Mouse (Mus musculus) MEL (cell line): ENCODE measurements around the gene Cfi. TPM values are rescaled to one million over a fixed set of nuclear protein-coding genes. Genes with fewer than 3 reads are reported as not detected.
A peak's percentile ranks its signal among the peaks of the same experiment; 100 is the strongest.

Experiments used
- DNase-seq: peaks from one replicate; pipeline ENCODE4 v3.0.0; 2011; ENCODE audit warnings: low read depth, low spot score
- H3K27ac ChIP-seq: 2 replicates; pipeline ENCODE4 v1.5.1; 2012; ENCODE audit warnings: low read depth, mild to moderate bottlenecking, control low read depth, low read length, moderate library complexity; ENCODE audit not compliant: control insufficient read depth
- H3K27me3 ChIP-seq, 2 experiments: fragments of 150-350 bp in 1 of 2; sonication (generic) in 1 of 2; 2 replicates each; pipeline ENCODE4 v1.6.1; 2012; ENCODE audit warnings: low read length in 2 of 2, mild to moderate bottlenecking in 2 of 2, improper control_type of control experiment in 1 of 2, moderate library complexity in 1 of 2; ENCODE audit not compliant: insufficient read depth in 2 of 2, control insufficient read depth in 1 of 2
- H3K36me3 ChIP-seq, 2 experiments: 2 replicates each; pipeline ENCODE4 v1.6.1; 2012 to 2014; ENCODE audit warnings: low read length in 2 of 2, improper control_type of control experiment in 1 of 2, inconsistent platforms in 1 of 2, mild to moderate bottlenecking in 1 of 2; ENCODE audit not compliant: insufficient read depth in 2 of 2, control insufficient read depth in 1 of 2
- H3K4me1 ChIP-seq, 2 experiments: fragments of 150-350 bp in 1 of 2; sonication (generic) in 1 of 2; 2 replicates each; pipeline ENCODE4 v1.6.1; 2012; ENCODE audit warnings: low read length in 2 of 2, improper control_type of control experiment in 1 of 2, mild to moderate bottlenecking in 1 of 2; ENCODE audit not compliant: insufficient read depth in 2 of 2, control insufficient read depth in 1 of 2
- H3K4me3 ChIP-seq, 2 experiments: fragments of 150-350 bp in 1 of 2; sonication (generic) in 1 of 2; 2 replicates each; pipeline ENCODE4 v1.5.1; 2012; ENCODE audit warnings: low read depth in 2 of 2, low read length in 2 of 2, mild to moderate bottlenecking in 2 of 2, moderate library complexity in 2 of 2, control low read depth in 1 of 2, improper control_type of control experiment in 1 of 2; ENCODE audit not compliant: control insufficient read depth in 1 of 2, insufficient read depth in 1 of 2
- H3K79me2 ChIP-seq: 2 replicates; pipeline ENCODE4 v1.6.1; 2012; ENCODE audit warnings: mild to moderate bottlenecking, low read length, moderate library complexity; ENCODE audit not compliant: control insufficient read depth, poor library complexity, insufficient read depth
- H3K9ac ChIP-seq: 2 replicates; pipeline ENCODE4 v1.6.1; 2012; ENCODE audit warnings: low read depth, mild to moderate bottlenecking, control low read depth, low read length, moderate library complexity; ENCODE audit not compliant: control insufficient read depth, poor library complexity, severe bottlenecking
- H3K9me3 ChIP-seq: fragments of 150-350 bp; sonication (generic); replicated peaks from 2 replicates; pipeline ENCODE4 v1.6.1; 2012; ENCODE audit warnings: mild to moderate bottlenecking, low read length, improper control_type of control experiment, moderate library complexity; ENCODE audit not compliant: insufficient read depth
- BHLHE40 ChIP-seq: IDR thresholded peaks from 2 replicates; pipeline ENCODE4 v1.6.1; 2012; ENCODE audit warnings: low read depth, mild to moderate bottlenecking, inconsistent platforms, low read length, improper control_type of control experiment, borderline replicate concordance
- E2F4 ChIP-seq: IDR thresholded peaks from 2 replicates; pipeline ENCODE4 v1.6.1; 2011; ENCODE audit warnings: low read depth, low read length, improper control_type of control experiment, borderline replicate concordance
- ELF1 ChIP-seq: IDR thresholded peaks from 2 replicates; pipeline ENCODE4 v1.6.1; 2014; ENCODE audit warnings: low read depth, mild to moderate bottlenecking, inconsistent platforms, low read length, improper control_type of control experiment, moderate library complexity
- ETS1 ChIP-seq: IDR thresholded peaks from 2 replicates; pipeline ENCODE4 v1.6.1; 2012; ENCODE audit warnings: low read depth, mild to moderate bottlenecking, inconsistent platforms, low read length, improper control_type of control experiment, moderate library complexity
- GABPA ChIP-seq: IDR thresholded peaks from 2 replicates; pipeline ENCODE4 v1.6.1; 2012; ENCODE audit warnings: low read depth, mild to moderate bottlenecking, inconsistent platforms, low read length, improper control_type of control experiment, moderate library complexity
- HCFC1 ChIP-seq: IDR thresholded peaks from 2 replicates; pipeline ENCODE4 v1.6.1; 2012; ENCODE audit warnings: low read depth, mild to moderate bottlenecking, inconsistent platforms, low read length, improper control_type of control experiment, moderate library complexity
- KAT2A ChIP-seq: conservative IDR thresholded peaks from 2 replicates; pipeline ENCODE4 v1.6.1; 2012; ENCODE audit warnings: low read depth, low read length, improper control_type of control experiment, inconsistent platforms
- MAFK ChIP-seq: IDR thresholded peaks from 2 replicates; pipeline ENCODE4 v1.6.1; 2011; ENCODE audit warnings: low read depth, mild to moderate bottlenecking, low read length, improper control_type of control experiment, borderline replicate concordance
- MEF2A ChIP-seq: IDR thresholded peaks from 2 replicates; pipeline ENCODE4 v1.6.1; 2014; ENCODE audit warnings: low read depth, mild to moderate bottlenecking, inconsistent platforms, low read length, improper control_type of control experiment; ENCODE audit not compliant: poor library complexity, insufficient replicate concordance, severe bottlenecking; ENCODE audit errors: extremely low read depth
- MXI1 ChIP-seq: IDR thresholded peaks from 2 replicates; pipeline ENCODE4 v1.6.1; 2011; ENCODE audit warnings: mild to moderate bottlenecking, low read depth, low read length, improper control_type of control experiment
- MYB ChIP-seq: IDR thresholded peaks from 2 replicates; pipeline ENCODE4 v1.6.1; 2011; ENCODE audit warnings: mild to moderate bottlenecking, low read depth, low read length, improper control_type of control experiment
- MYC ChIP-seq: IDR thresholded peaks from 2 replicates; pipeline ENCODE4 v1.6.1; 2011; ENCODE audit warnings: low read depth, mild to moderate bottlenecking, low read length, improper control_type of control experiment, moderate library complexity
- NELFE ChIP-seq: IDR thresholded peaks from 2 replicates; pipeline ENCODE4 v1.6.1; 2011; ENCODE audit warnings: low read depth, low read length, improper control_type of control experiment
- NRF1 ChIP-seq: IDR thresholded peaks from 2 replicates; pipeline ENCODE4 v1.6.1; 2014; ENCODE audit warnings: low read depth, mild to moderate bottlenecking, inconsistent platforms, low read length, improper control_type of control experiment, moderate library complexity; ENCODE audit not compliant: poor library complexity, insufficient read depth, severe bottlenecking
- POLR2A ChIP-seq, 2 experiments: IDR thresholded peaks; 2 replicates each; pipeline ENCODE4 v1.6.1; 2011 to 2012; ENCODE audit warnings: low read length in 2 of 2, mild to moderate bottlenecking in 2 of 2, control low read depth in 1 of 2, improper control_type of control experiment in 1 of 2, low read depth in 1 of 2, moderate library complexity in 1 of 2; ENCODE audit not compliant: control insufficient read depth in 1 of 2, insufficient read depth in 1 of 2, poor library complexity in 1 of 2
- POLR2AphosphoS2 ChIP-seq: IDR thresholded peaks from 2 replicates; pipeline ENCODE4 v1.6.1; 2011; ENCODE audit warnings: low read length, improper control_type of control experiment
- SMC3 ChIP-seq: IDR thresholded peaks from 2 replicates; pipeline ENCODE4 v1.6.1; 2011; ENCODE audit warnings: low read depth, low read length, improper control_type of control experiment
- TCF12 ChIP-seq: IDR thresholded peaks from 2 replicates; pipeline ENCODE4 v1.6.1; 2014; ENCODE audit warnings: low read depth, mild to moderate bottlenecking, inconsistent platforms, low read length, improper control_type of control experiment, moderate library complexity
- USF2 ChIP-seq, 2 experiments: IDR thresholded peaks; 2 replicates each; pipeline ENCODE4 v1.6.1; 2011 to 2012; ENCODE audit warnings: improper control_type of control experiment in 2 of 2, low read length in 2 of 2, borderline replicate concordance in 1 of 2, inconsistent platforms in 1 of 2, low read depth in 1 of 2, mild to moderate bottlenecking in 1 of 2; ENCODE audit not compliant: insufficient read depth in 1 of 2
- ZKSCAN1 ChIP-seq: IDR thresholded peaks from 2 replicates; pipeline ENCODE4 v1.6.1; 2012; ENCODE audit warnings: low read depth, mild to moderate bottlenecking, inconsistent platforms, low read length, improper control_type of control experiment, moderate library complexity
- polyA plus RNA-seq, 2 experiments: library from polyadenylated mRNA; stranded (reverse) in 1 of 2; unstranded in 1 of 2; fragments of >175 nt in 1 of 2; fragments of >200 nt in 1 of 2; gene quantifications; 2 replicates each; pipeline versions ENCODE4 v1.2.1 to v1.2.4; 2012; ENCODE audit warnings: low replicate concordance in 2 of 2, low read depth in 1 of 2; ENCODE audit not compliant: insufficient read length in 2 of 2, insufficient read depth in 1 of 2, missing spikeins in 1 of 2
- total RNA-seq: library from RNA; depleted of rRNA; stranded (reverse); fragments of 300-350 nt; gene quantifications from 2 replicates; pipeline ENCODE4 v1.2.3, GENCODE M21; 2012

The Cfi gene
- total and polyA plus RNA-seq, 3 experiments, result 0.06 TPM; not detected in 2

- peak overlapping the region; percentile 53; the same call in 1 of the 2 replicates for H3K27ac ChIP-seq
- TF ChIP-seq MEF2A, result no peak
- TF ChIP-seq SMC3, result no peak
- no peak for TF ChIP-seq POLR2A (IDR thresholded peaks at IDR 0.05; ENCODE audit: control insufficient read depth in 1 of 2, insufficient read depth in 1 of 2, low read depth in 1 of 2, low read length in 2 of 2, poor library complexity in 1 of 2)
- no peak for TF ChIP-seq NELFE
- no peak for TF ChIP-seq E2F4
- peak; percentile 85 for TF ChIP-seq BHLHE40
- TF ChIP-seq POLR2AphosphoS2, result no peak
- peak; percentile 39; the same call in 1 of the 2 replicates for TF ChIP-seq NRF1
- no peaks in the 10 kb centered on the region for H3K27me3 ChIP-seq
- H3K9ac ChIP-seq, result peak overlapping the region; percentile 91
- H3K9me3 ChIP-seq, result no peaks in the 10 kb centered on the region
- peaks cover 32% of the 10 kb centered on the region for H3K79me2 ChIP-seq
- peak overlapping the region; percentile 77 to 89 for H3K4me3 ChIP-seq
- peak; percentile 77 for DNase-seq
- peaks cover 5 to 20% of the 10 kb centered on the region in 2 experiments for H3K36me3 ChIP-seq
- H3K4me1 ChIP-seq, result peaks cover 11 to 35% of the 10 kb centered on the region in 2 experiments
Observed at GRCm38 (mm10) chr3:129879131-129879757, 43.6 kb downstream of the Cfi start.

- Histone ChIP-seq H3K9ac (peak overlapping the region; percentile 48), H3K4me1 (peaks cover 11 to 35% of the 10 kb centered on the region in 2 experiments)
Observed at GRCm38 (mm10) chr3:129879913-129880312, 44.2 kb downstream of the Cfi start.

GRCm38 (mm10) chr3:129880925-129881593, 45.4 kb downstream of the Cfi start:
- Histone ChIP-seq H3K4me1 (peaks cover 11 to 38% of the 10 kb centered on the region in 2 experiments), H3K9ac (0 out of 2 replicates have a peak overlapping the region, but pooled peaks have one; percentile 1), H3K27ac (peak overlapping the region; percentile 35), H3K27me3 (no peaks in the 10 kb centered on the region), H3K79me2 (peaks cover 38% of the 10 kb centered on the region), H3K36me3 (peaks cover 7 to 23% of the 10 kb centered on the region in 2 experiments), H3K9me3 (no peaks in the 10 kb centered on the region), H3K4me3 (peak overlapping the region in 1 of 2 experiments; percentile 34; a peak in 1 of 4 replicates)
- peak; percentile 71 for DNase-seq
- TF ChIP-seq NRF1, result peak; percentile 6; the same call in 1 of the 2 replicates
- TF ChIP-seq POLR2AphosphoS2, result no peak
- TF ChIP-seq KAT2A, result no peak
- TF ChIP-seq MYB, result peak; percentile 73
- no peak for TF ChIP-seq ELF1
- TF ChIP-seq USF2 (IDR thresholded peaks at IDR 0.05; ENCODE audit: borderline replicate concordance in 1 of 2, insufficient read depth in 1 of 2, low read depth in 1 of 2, low read length in 2 of 2), result no peak
- TF ChIP-seq TCF12, result peak; percentile 81
- no peak for TF ChIP-seq MYC
- no peak for TF ChIP-seq HCFC1
- no peak for TF ChIP-seq GABPA
- no peak; the same call in none of the 2 replicates for TF ChIP-seq MXI1
- no peak for TF ChIP-seq POLR2A (IDR thresholded peaks at IDR 0.05; ENCODE audit: control insufficient read depth in 1 of 2, insufficient read depth in 1 of 2, low read depth in 1 of 2, low read length in 2 of 2, poor library complexity in 1 of 2)
- no peak for TF ChIP-seq MAFK
- TF ChIP-seq BHLHE40, result peak; percentile 67; the same call in 1 of the 2 replicates
- TF ChIP-seq ETS1, result peak; percentile 48
- no peak for TF ChIP-seq ZKSCAN1

More at GRCm38 (mm10) chr3:129879913-129880312, 44.2 kb downstream of the Cfi start:
- peaks cover 5 to 20% of the 10 kb centered on the region in 2 experiments for H3K36me3 ChIP-seq
- TF ChIP-seq KAT2A (no peak), ZKSCAN1 (peak; percentile 64; the same call in 1 of the 2 replicates)
- H3K27ac ChIP-seq, result 0 out of 2 replicates have a peak overlapping the region, but pooled peaks have one; percentile 25
- no peaks in the 10 kb centered on the region for H3K27me3 ChIP-seq
- H3K79me2 ChIP-seq, result peaks cover 35% of the 10 kb centered on the region
- no peaks in the 10 kb centered on the region for H3K9me3 ChIP-seq
- H3K4me3 ChIP-seq, result peak overlapping the region; percentile 35 to 61
- DNase-seq, result no peak
